Mouse (Mus musculus) midbrain, embryonic 16.5 days (tissue): ENCODE measurements around the gene Tiam2. TPM values are rescaled to one million over a fixed set of nuclear protein-coding genes. Genes with fewer than 3 reads are reported as not detected.

Source experiments
- ATAC-seq: fragments of 200-750 bp; cut with Nextera tagmentation; 2 replicates; pipeline ENCODE4 v1.8.0; 2017; ENCODE audit warnings: moderate TSS enrichment
- H3K27ac ChIP-seq: fragments of 300-500 bp; sonication (generic); 2 replicates; pipeline ENCODE4 v1.5.1; 2014; ENCODE audit warnings: mild to moderate bottlenecking, low read length, mixed read lengths
- H3K27me3 ChIP-seq: fragments of 300-500 bp; sonication (generic); 2 replicates; pipeline ENCODE4 v1.6.1; 2014; ENCODE audit warnings: low read depth, low read length, mixed read lengths; ENCODE audit not compliant: control insufficient read depth, insufficient read depth
- H3K36me3 ChIP-seq: fragments of 300-500 bp; sonication (generic); 2 replicates; pipeline ENCODE4 v1.6.1; 2014; ENCODE audit warnings: mild to moderate bottlenecking, low read length, moderate library complexity, mixed read lengths; ENCODE audit not compliant: control insufficient read depth, insufficient read depth
- H3K4me1 ChIP-seq: fragments of 300-500 bp; sonication (generic); 2 replicates; pipeline ENCODE4 v1.6.1; 2014; ENCODE audit warnings: mild to moderate bottlenecking, low read length, mixed read lengths; ENCODE audit not compliant: control insufficient read depth, insufficient read depth
- H3K4me2 ChIP-seq: fragments of 300-500 bp; sonication (generic); 2 replicates; pipeline ENCODE4 v1.6.1; 2014; ENCODE audit warnings: mild to moderate bottlenecking, low read length, mixed read lengths
- H3K4me3 ChIP-seq: fragments of 300-500 bp; sonication (generic); 2 replicates; pipeline ENCODE4 v1.5.1; 2014; ENCODE audit warnings: low read depth, mild to moderate bottlenecking, low read length, moderate library complexity, mixed read lengths
- H3K9ac ChIP-seq: fragments of 300-500 bp; sonication (generic); 2 replicates; pipeline ENCODE4 v1.6.1; 2014; ENCODE audit warnings: low read depth, low read length, mixed read lengths
- H3K9me3 ChIP-seq: fragments of 300-500 bp; sonication (generic); replicated peaks from 2 replicates; pipeline ENCODE4 v1.6.1; 2014; ENCODE audit warnings: mild to moderate bottlenecking, low read length, mixed read lengths; ENCODE audit not compliant: control insufficient read depth, poor library complexity, severe bottlenecking
- WGBS: fragments of 180-500 bp; shearing (Covaris S2); extraction: QIAGEN DNeasy Blood & Tissue Kit; methylation state at CpG from one replicate; pipeline ENCODE4 v1.1.7; 2014; 5-methylcytosine and 5-hydroxymethylcytosine counted together
- polyA plus RNA-seq: library from polyadenylated mRNA; unstranded; fragments of >200 nt; fragmentation: Nextera tagmentation; extraction: Ambion mirVana; gene quantifications from 2 replicates; pipeline ENCODE4 v1.2.1, GENCODE M21; 2015

Tiam2 gene
- polyA plus RNA-seq, 1 experiment from 2014 or later: 4.7 TPM

DNA sequence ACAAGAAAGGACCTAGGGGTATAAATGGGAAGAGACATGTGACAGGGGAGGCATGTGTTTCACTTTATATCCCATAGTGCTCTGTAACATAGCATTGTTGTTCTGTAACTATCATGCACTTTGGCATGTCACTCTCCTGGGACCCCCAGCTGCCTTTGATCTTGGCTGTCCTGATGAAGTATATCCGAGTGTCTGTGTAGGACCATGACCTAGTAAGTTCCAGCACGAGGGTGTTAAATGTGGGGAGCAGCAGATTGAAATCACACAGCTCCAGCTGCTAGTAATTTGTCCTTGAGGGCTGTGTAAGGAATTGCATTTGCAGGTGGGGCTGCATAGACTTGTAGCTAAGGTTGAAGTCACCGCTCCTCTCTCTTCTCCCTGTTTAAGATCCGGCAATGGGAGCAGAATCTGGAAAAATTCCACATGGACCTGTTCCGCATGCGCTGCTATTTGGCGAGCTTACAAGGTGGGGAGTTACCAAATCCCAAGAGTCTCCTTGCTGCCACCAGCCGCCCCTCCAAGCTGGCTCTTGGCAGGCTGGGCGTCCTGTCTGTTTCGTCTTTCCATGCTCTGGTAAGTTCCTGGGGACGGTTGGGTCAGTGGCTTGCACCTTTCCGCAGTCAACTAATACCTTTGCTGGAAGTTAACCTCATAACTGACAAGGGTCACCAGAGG lies 110.6 kb downstream of the Tiam2 start:
- no peak for ATAC-seq
- Histone ChIP-seq H3K9ac (no peak overlapping the region), H3K27me3 (no peaks in the 10 kb centered on the region), H3K27ac (no peak overlapping the region), H3K4me3 (no peak overlapping the region), H3K9me3 (no peaks in the 10 kb centered on the region), H3K4me1 (no peaks in the 10 kb centered on the region), H3K36me3 (no peaks in the 10 kb centered on the region), H3K4me2 (no peak overlapping the region)
- 80% methylated on average over 12 of the region's 12 CpGs for WGBS

DNA sequence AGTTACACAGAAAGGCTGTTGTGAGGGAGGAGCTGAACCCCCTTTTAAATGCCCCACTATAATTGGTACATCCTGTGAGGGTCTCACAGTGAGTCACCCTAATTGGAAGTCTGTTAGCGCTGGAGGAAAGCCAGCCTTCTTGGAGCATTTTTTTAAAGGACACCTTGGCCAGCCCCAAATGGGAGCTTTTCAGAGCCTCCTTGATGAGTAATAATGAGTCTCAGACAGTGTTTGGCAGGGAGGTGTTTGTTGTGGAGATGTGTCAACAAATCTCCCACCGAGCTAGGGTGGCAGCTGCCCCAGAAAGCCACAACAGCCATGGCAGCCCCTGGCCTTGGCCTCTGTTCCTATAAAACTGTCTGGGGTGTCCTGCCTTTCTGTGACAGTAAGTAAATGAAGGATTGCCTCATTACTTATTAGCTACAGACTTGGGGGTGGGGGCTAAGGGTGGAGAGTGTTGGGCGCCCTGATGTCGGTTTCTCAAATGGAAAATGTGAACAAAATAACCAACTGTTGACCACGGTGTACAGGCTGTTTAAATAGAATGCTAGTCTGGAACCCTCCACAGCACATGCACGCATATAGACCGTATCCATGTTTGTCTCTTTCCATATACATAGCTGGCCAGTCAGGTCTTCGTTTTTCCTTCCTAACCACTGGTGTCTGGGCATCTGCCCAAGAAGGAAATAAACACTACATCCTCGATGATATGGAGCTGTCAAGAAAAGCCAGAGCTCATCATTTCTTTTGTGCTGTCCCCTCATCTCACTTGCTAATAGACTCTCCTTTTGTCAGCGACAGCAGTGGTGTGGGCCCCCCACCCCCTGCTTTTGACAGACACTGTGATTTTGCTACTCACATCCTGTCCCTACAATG lies 116.4 kb downstream of the Tiam2 start:
- H3K4me1 ChIP-seq: peaks cover 8% of the 10 kb centered on the region; the same call in 1 of the 2 replicates
- H3K4me2 ChIP-seq: no peak overlapping the region
- H3K9me3 ChIP-seq: no peaks in the 10 kb centered on the region
- H3K27me3 ChIP-seq: no peaks in the 10 kb centered on the region
- no peak overlapping the region for H3K9ac ChIP-seq
- no peaks in the 10 kb centered on the region for H3K36me3 ChIP-seq
- peak; percentile 73 for ATAC-seq
- no peak overlapping the region for H3K27ac ChIP-seq
- no peak overlapping the region for H3K4me3 ChIP-seq
- 62% methylated on average over 10 of the region's 10 CpGs for WGBS

DNA sequence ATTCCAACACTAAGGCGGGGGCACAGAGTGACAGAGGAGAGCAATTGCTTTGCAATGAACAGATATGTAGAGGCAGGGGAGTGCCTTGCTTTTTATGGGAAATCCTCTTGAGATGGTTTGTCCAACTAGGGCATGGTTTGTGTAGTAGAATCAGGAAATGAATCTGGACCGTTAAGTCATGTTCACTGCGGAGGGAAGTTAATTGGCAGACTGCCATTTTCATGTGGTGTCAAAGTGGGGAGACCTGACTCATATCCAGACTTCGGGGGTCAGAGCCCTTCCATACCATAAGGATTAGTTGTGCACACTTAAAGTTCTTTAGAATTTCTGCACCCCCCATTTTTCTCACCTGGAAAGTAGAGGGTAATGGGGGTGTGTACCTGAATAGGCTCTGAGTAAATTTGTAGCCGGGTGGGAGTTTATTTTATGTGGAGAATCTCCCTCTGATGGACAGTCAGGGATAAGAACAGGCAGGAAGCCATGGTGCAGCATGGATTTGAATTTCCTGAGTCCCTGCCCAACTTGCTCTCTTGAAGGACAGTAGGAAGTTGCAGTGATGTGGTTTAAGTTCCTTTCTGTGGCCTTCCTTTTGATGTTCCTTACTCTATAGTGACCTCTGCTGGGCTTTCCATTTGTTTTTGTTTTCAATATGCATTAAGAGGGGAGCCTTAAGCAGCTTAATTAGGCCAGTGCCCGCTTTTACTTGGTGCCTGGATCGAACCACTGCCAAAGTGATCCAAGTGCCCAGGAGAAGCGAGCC lies 120.0 kb downstream of the Tiam2 start:
- Histone ChIP-seq H3K27ac (no peak overlapping the region), H3K4me2 (no peak overlapping the region), H3K9me3 (no peaks in the 10 kb centered on the region), H3K36me3 (no peaks in the 10 kb centered on the region), H3K9ac (no peak overlapping the region), H3K27me3 (no peaks in the 10 kb centered on the region), H3K4me3 (no peak overlapping the region), H3K4me1 (peaks cover 8% of the 10 kb centered on the region; the same call in 1 of the 2 replicates)
- WGBS: 58% methylated on average over 8 of the region's 8 CpGs
- ATAC-seq: no peak; the same call in 1 of the 2 replicates

DNA sequence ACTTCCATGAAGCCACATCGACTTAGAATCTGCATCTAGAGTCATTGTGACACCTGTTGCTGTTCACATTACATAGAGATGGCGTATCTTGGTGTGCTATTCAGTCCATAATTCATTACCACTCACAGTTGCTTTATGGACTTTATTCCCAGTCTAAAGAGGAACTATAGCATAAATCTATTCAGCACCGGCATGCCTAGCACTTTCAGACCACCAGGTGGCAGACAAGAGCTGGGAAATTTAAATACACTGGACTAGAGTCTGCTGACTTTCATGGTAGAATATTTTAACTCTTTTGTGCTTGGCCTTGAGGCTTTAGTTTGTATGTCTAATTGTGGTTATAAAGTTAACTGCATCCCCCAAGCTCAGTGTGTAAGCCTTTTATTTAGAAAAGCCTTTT lies 122.4 kb downstream of the Tiam2 start:
- Histone ChIP-seq H3K4me1 (no peaks in the 10 kb centered on the region), H3K27ac (no peak overlapping the region), H3K4me3 (no peak overlapping the region), H3K36me3 (no peaks in the 10 kb centered on the region), H3K4me2 (no peak overlapping the region), H3K27me3 (no peaks in the 10 kb centered on the region), H3K9ac (no peak overlapping the region), H3K9me3 (no peaks in the 10 kb centered on the region)
- peak; percentile 66; the same call in 1 of the 2 replicates for ATAC-seq
- 30% methylated on average over 3 of the region's 3 CpGs for WGBS

DNA sequence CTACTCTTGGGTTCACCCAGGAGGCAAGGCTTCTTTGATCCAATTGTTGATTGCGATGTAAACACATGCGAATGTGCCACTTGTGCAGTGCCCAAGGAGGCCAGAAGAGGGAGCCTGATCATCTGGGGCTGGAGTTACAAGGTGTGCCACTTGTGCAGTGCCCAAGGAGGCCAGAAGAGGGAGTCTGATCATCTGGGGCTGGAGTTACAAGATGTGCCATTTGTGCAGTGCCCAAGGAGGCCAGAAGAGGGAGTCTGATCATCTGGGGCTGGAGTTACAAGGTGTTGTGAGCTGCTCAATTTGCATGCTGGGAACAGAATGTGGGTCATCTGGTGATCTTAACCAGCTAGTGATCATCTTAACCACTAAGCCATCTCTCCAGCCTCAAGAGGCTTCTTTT lies 124.7 kb downstream of the Tiam2 start:
- H3K9ac ChIP-seq: no peak overlapping the region
- no peaks in the 10 kb centered on the region for H3K27me3 ChIP-seq
- no peak overlapping the region for H3K27ac ChIP-seq
- H3K36me3 ChIP-seq: no peaks in the 10 kb centered on the region
- ATAC-seq: no peak
- H3K9me3 ChIP-seq: no peaks in the 10 kb centered on the region
- no peak overlapping the region for H3K4me2 ChIP-seq
- 57% methylated on average over 2 of the region's 2 CpGs for WGBS
- no peaks in the 10 kb centered on the region for H3K4me1 ChIP-seq
- no peak overlapping the region for H3K4me3 ChIP-seq

DNA sequence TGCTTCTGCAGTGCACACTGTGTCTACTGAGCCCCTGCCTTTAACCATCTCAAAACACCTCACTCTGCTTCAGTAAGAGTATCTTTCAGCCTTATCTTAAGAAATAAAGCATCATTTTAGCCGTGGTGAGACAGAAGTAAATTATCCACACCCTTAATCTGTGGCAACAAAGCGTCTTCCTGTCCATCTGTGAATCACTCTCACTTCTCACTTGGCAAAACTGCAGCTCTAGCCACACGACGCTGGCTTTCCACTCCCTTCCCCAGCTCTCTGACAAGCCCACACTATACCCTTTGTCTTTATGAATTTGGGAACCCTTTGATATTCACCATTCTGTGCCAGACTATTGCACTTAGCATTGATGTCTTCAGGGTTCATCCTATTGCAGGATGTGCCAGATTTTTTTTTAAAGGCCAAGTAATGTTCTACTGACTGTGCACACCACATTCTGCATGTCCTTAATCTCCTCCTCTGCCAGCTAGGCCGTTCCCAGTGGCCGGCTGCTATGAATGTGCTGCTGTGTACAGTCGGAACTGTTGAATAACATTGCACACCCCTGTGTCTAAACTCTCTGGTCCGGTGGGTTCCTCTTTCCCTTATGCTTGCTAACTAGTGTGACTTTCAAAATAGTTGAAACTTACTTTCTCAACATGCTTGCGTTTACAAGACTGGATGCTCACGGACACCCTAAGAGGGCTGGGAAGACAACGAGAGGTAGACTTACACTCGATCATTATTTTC lies 126.4 kb downstream of the Tiam2 start:
- H3K9me3 ChIP-seq: no peaks in the 10 kb centered on the region
- H3K4me3 ChIP-seq: no peak overlapping the region
- H3K4me2 ChIP-seq: no peak overlapping the region
- 83% methylated on average over 12 of the region's 12 CpGs for WGBS
- no peak for ATAC-seq
- H3K27me3 ChIP-seq: no peaks in the 10 kb centered on the region
- no peak overlapping the region for H3K27ac ChIP-seq
- H3K4me1 ChIP-seq: no peaks in the 10 kb centered on the region
- no peak overlapping the region for H3K9ac ChIP-seq
- no peaks in the 10 kb centered on the region for H3K36me3 ChIP-seq

DNA sequence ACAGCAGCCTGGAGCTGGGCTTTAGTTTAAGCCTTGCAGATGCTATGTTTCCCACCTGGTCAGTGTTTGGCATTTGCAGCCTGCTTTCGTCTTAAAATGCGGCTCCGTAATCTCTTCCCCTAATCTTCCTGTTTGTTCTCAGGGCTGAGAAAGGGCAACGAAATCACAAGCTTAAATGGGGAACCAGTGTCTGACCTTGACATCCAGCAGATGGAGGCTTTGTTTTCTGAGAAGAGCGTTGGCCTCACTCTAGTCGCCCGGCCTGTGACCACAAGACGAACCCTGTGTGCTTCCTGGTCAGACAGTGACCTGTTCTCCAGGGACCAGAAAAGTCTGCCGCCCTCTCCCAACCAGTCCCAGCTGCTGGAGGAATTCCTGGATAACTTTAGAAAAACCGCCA lies 127.6 kb downstream of the Tiam2 start:
- no peaks in the 10 kb centered on the region for H3K27me3 ChIP-seq
- H3K9ac ChIP-seq: no peak overlapping the region
- ATAC-seq: no peak
- WGBS: 28% methylated on average over 10 of the region's 10 CpGs
- H3K36me3 ChIP-seq: no peaks in the 10 kb centered on the region
- no peaks in the 10 kb centered on the region for H3K9me3 ChIP-seq
- no peaks in the 10 kb centered on the region for H3K4me1 ChIP-seq
- no peak overlapping the region for H3K4me3 ChIP-seq
- H3K4me2 ChIP-seq: no peak overlapping the region
- no peak overlapping the region for H3K27ac ChIP-seq

DNA sequence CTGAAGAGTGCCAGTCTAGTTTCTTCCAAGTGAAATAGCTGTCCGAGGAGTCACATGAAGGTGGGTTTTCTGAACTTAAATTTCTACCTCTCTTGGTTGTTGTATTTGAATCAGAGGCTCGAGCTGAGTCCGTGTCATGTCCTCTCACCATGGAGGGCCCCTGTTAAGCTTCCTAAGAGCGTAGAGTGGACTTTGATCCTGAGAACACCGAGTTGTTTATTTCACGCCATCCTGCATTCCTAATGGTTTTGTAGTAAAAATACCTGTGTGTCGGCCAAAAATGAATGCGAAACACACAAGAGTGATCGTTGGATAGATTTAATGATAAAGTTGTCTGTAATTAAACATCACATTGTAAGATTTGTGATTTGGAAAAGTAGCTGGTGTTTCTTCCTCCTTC lies 128.5 kb downstream of the Tiam2 start:
- Histone ChIP-seq H3K4me1 (no peaks in the 10 kb centered on the region), H3K4me2 (no peak overlapping the region), H3K36me3 (no peaks in the 10 kb centered on the region), H3K27ac (no peak overlapping the region), H3K4me3 (no peak overlapping the region), H3K9ac (no peak overlapping the region), H3K9me3 (no peaks in the 10 kb centered on the region), H3K27me3 (no peaks in the 10 kb centered on the region)
- no peak for ATAC-seq
- WGBS: 89% methylated on average over 9 of the region's 9 CpGs
